11 mouse cellular contexts compared by ENCODE assay signal in genomic region chr6:85512056-85512440, GRCm38 (mm10). TPM values are rescaled to one million over a fixed set of nuclear protein-coding genes. Genes with fewer than 3 reads are reported as not detected.
DNase-seq lines count a peak whose midpoint lies in the region; ATAC-seq and TF ChIP-seq lines count a peak whose summit lies in the region.
"Had no signal": no experiment of that assay in that cellular context is flagged by ENCODE, and none has a peak within 500 bp of the region (broad histone marks: within the 10 kb centered on the region; RNA-seq: fewer than 3 reads in every experiment).

No protein-coding gene starts in this region.

- no peak overlapping the region for H3K9ac ChIP-seq in lung, embryonic 16.5 days (ENCODE audit: low read length)
- H3K9ac ChIP-seq in intestine, embryonic 15.5 days, result no peak overlapping the region

- H3K4me2 ChIP-seq in lung, embryonic 16.5 days (ENCODE audit: low read depth, low read length), result peak overlapping the region; percentile 37
- peak overlapping the region; percentile 93 for H3K4me2 ChIP-seq in intestine, embryonic 15.5 days (replicated peaks)

- peaks cover 66% of the 10 kb centered on the region for H3K27me3 ChIP-seq in lung, embryonic 16.5 days (ENCODE audit: control insufficient read depth, insufficient read depth, low read depth, low read length)
- peaks cover 78% of the 10 kb centered on the region for H3K27me3 ChIP-seq in intestine, embryonic 15.5 days (replicated peaks)

- H3K9me3 ChIP-seq in lung, embryonic 16.5 days (ENCODE audit: control insufficient read depth, low read length), result peaks cover 2% of the 10 kb centered on the region; the same call in 1 of the 2 replicates
- no peaks in the 10 kb centered on the region for H3K9me3 ChIP-seq in intestine, embryonic 15.5 days

- intact Hi-C loops in gastrocnemius, postnatal 14 days (cut with DNase I; ENCODE audit: low total_unique reads), result no loop called here

- no peak for ATAC-seq in lung, embryonic 16.5 days (ENCODE audit: low read depth)
- ATAC-seq in intestine, embryonic 15.5 days, result no peak

- H3K36me3 ChIP-seq in lung, embryonic 16.5 days (ENCODE audit: control insufficient read depth, insufficient read depth, low read length), result no peaks in the 10 kb centered on the region
- no peaks in the 10 kb centered on the region for H3K36me3 ChIP-seq in intestine, embryonic 15.5 days

- DNase-seq in cerebellum, adult 11-12 months, result peak; percentile 54
- DNase-seq in cerebellum, postnatal 4 days (ENCODE audit: low spot score in 2 of 2), result no peak
- DNase-seq in lung, adult 18-20 months, result no peak
- no peak for DNase-seq in spleen, postnatal 36 days (ENCODE audit: low spot score in 2 of 2)
- no peak for DNase-seq in gastrocnemius, postnatal 14 days

- peak overlapping the region; percentile 31 for H3K4me3 ChIP-seq in lung, embryonic 16.5 days (ENCODE audit: low read length)
- H3K4me3 ChIP-seq in intestine, embryonic 15.5 days (replicated peaks), result peak overlapping the region; percentile 46
- peak overlapping the region; percentile 77 for H3K4me3 ChIP-seq in olfactory bulb, adult 2 months (ENCODE audit: insufficient read depth, low read depth, low read length)
- H3K4me3 ChIP-seq: erythroblast, embryonic 14.5 days had no signal

- no peak overlapping the region for H3K27ac ChIP-seq in lung, embryonic 16.5 days (ENCODE audit: low read length)
- H3K27ac ChIP-seq in intestine, embryonic 15.5 days, result no peak overlapping the region
- no peak overlapping the region for H3K27ac ChIP-seq in olfactory bulb, adult 2 months (ENCODE audit: insufficient read depth, low read depth, low read length)

- TF ChIP-seq POLR2A in olfactory bulb, adult 2 months (IDR thresholded peaks at IDR 0.05; ENCODE audit: insufficient read depth, low read depth, low read length), result no peak; the same call in 1 of the 2 replicates

- peaks cover 14% of the 10 kb centered on the region; the same call in 1 of the 2 replicates for H3K4me1 ChIP-seq in lung, embryonic 16.5 days (replicated peaks; ENCODE audit: control insufficient read depth, insufficient read depth, low read length)
- peaks cover 24% of the 10 kb centered on the region for H3K4me1 ChIP-seq in intestine, embryonic 15.5 days (replicated peaks)
- H3K4me1 ChIP-seq in olfactory bulb, adult 2 months (ENCODE audit: control insufficient read depth, insufficient read depth, low read length), result peaks cover 18% of the 10 kb centered on the region

- no peak for TF ChIP-seq CTCF in olfactory bulb, adult 2 months (IDR thresholded peaks at IDR 0.05; ENCODE audit: insufficient read depth, low read depth, low read length)

- under 1% methylated on average over 19 of the region's 36 CpGs for WGBS in lung, embryonic 16.5 days
- under 1% methylated on average over 36 of the region's 36 CpGs for WGBS in intestine, embryonic 15.5 days
- WGBS in olfactory bulb, adult 2 months, result under 1% methylated on average over 35 of the region's 36 CpGs

RNA-seq across cellular contexts. Expression of gene Egr4, which starts 1.3 kb away (rescaled TPM):
- polyA plus RNA-seq in lung, embryonic 16.5 days (2015; fragmentation: Nextera tagmentation; extraction: Ambion mirVana), result not detected in 2 replicates
- not detected in 2 replicates for polyA plus RNA-seq in intestine, embryonic 15.5 days (2015; fragmentation: Nextera tagmentation; extraction: Ambion mirVana)
- not detected in 2 replicates for polyA plus RNA-seq in olfactory bulb, adult 2 months (2012; ENCODE audit: insufficient read depth, insufficient read length, low replicate concordance, missing spikeins)
- total RNA-seq in gastrocnemius, postnatal 14 days (2021), result not detected
- total RNA-seq: adrenal gland, adult 18-20 months had no signal
- polyA plus RNA-seq: erythroblast, embryonic 14.5 days; liver, embryonic 16.5 days had no signal

RNA-seq across cellular contexts. Expression of gene Fbxo41, which starts 9.3 kb away (rescaled TPM):
- polyA plus RNA-seq in lung, embryonic 16.5 days (2015; fragmentation: Nextera tagmentation; extraction: Ambion mirVana), result 0.08 and 0.11 TPM in 2 replicates
- polyA plus RNA-seq in intestine, embryonic 15.5 days (2015; fragmentation: Nextera tagmentation; extraction: Ambion mirVana), result 0.08 and 0.21 TPM in 2 replicates
- not detected in 2 replicates for polyA plus RNA-seq in olfactory bulb, adult 2 months (2012; ENCODE audit: insufficient read depth, insufficient read length, low replicate concordance, missing spikeins)
- total RNA-seq in gastrocnemius, postnatal 14 days (2021), result under 1 TPM; 0.02 to 0.04 TPM
- polyA plus RNA-seq: erythroblast, embryonic 14.5 days; liver, embryonic 16.5 days had no signal
